Mouse (Mus musculus) lung, postnatal 25 days (tissue): ENCODE results near the gene Adgrg7.
A peak's percentile ranks its signal among the peaks of the same experiment; 100 is the strongest.

Source experiments
- DNase-seq: peaks from one replicate; pipeline ENCODE4 v3.0.0; 2022; ENCODE audit warnings: low spot score

The Adgrg7 gene

DNA sequence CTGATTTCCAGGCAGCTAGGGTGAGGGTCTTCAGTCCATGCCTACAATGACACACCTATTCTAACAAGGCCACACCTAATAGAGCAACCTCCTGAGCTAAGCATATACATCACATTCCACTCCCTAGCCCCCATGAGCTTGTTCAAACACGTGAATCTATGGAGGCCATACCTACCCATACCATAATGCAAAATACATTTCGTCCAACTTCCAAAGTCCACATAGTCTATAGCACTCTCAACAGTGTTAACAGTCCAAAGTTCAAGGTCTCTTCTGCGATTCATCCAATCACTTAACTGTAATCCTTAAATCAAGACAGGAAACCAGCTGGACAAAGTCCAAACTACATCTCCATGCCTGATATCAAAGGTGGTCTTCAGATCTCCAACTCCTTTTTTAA is 85.6 kb downstream of the Adgrg7 start:
- DNase-seq: no peak

DNA sequence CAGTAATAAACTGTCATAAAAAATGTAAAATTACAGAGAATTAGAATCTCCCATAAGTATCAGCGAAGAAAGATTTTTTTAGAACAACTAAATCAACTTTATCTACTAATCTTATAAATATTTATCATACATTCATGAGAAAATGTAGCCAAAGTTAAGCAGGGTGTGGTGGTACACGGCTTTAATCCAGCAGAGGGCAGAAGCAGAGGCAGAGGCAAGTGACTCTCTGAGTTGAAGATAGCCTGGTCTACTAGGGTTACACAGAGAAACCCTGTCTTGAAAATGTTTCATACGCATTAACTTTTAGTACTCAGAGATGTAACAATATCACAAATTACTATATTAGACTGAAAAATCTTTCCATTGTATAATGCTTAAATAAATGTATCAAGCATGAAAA is 89.9 kb downstream of the Adgrg7 start:
- DNase-seq: no peak

- no peak for DNase-seq
These were observed 94.8 kb downstream of the Adgrg7 start for GRCm38 (mm10) chr16:56700898-56701297.

- no peak for DNase-seq
These were observed 99.2 kb downstream of the Adgrg7 start for GRCm38 (mm10) chr16:56696448-56696847.

DNA sequence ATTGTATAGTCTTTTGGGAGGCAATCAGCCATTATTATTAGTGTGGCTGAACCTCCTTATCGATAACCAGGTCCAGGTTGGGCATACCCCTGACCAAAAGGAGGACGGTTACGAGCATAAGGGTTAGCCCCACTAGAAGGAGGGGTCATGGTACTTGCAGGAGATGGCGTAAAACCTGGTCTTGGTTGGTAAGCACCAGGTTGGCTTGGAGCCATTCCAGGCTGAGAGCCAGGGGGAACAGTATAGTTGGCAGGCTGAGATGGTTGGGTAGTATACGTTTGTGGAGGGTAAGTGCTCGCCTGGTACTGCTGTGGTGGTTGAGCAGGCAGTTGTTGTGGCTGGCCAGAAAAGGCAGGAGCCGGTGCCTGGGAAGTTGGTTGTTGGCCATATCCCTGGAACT is 104.9 kb downstream of the Adgrg7 start:
- DNase-seq: no peak

DNA sequence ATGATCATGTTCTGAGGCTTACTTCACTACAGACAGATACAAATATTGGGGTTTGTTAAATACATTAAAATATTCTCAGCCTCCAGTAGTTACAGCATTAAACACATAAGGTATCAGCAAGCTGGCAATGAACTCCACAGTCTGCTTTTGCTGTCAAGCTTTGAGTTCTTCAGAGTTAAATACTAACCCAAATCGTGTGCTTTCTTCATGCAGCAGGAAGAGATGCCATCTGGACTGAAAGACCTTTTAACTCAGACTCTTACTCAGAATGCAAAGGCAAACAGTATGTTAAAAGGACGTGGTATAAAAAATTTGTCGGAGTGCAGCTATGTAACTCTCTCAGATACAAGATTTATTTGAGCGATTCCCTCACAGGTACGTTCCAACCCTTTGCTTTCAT is 108.9 kb downstream of the Adgrg7 start:
- DNase-seq: no peak

GRCm38 (mm10) chr16:56681010-56681645 is 114.5 kb downstream of the Adgrg7 start:
- DNase-seq: no peak

- peak; percentile 10 for DNase-seq
These were observed 118.5 kb downstream of the Adgrg7 start for GRCm38 (mm10) chr16:56677146-56677545.
